Mouse (Mus musculus): Measurements from ENCODE around the gene Kifc3.

GRCm38 (mm10) chr8:95159344-95159743 is 43.3 kb downstream of the Kifc3 start:
- TF ChIP-seq POLR2A (IDR thresholded peaks at IDR 0.05; ENCODE audit: borderline replicate concordance, control insufficient read depth, low read depth, low read length) = no peak
- no peak for TF ChIP-seq CTCF (IDR thresholded peaks at IDR 0.05; ENCODE audit: control insufficient read depth, insufficient read depth, low read length)
